Mouse (Mus musculus) CH12.LX (cell line): ENCODE measurements around the gene Cenpx. TPM values are rescaled to one million over a fixed set of nuclear protein-coding genes. Genes with fewer than 3 reads are reported as not detected.

Source experiments
- DNase-seq: peaks from one replicate; pipeline ENCODE4 v3.0.0-alpha.2; 2013; ENCODE audit errors: extremely low read depth
- H3K27ac ChIP-seq: 2 replicates; pipeline ENCODE4 v1.5.1; 2012; ENCODE audit warnings: low read depth, mild to moderate bottlenecking, control low read depth, moderate library complexity; ENCODE audit not compliant: insufficient read depth
- H3K27me3 ChIP-seq: replicated peaks from 2 replicates; pipeline ENCODE3; 2012; ENCODE audit warnings: inconsistent platforms
- H3K36me3 ChIP-seq, 2 experiments: replicated peaks in 1 of 2; 2 replicates each; pipeline versions ENCODE3 to v1.6.1; 2012; ENCODE audit warnings: inconsistent platforms in 1 of 2, low read length in 1 of 2, mild to moderate bottlenecking in 1 of 2, mixed read lengths in 1 of 2, moderate library complexity in 1 of 2; ENCODE audit not compliant: control insufficient read depth in 1 of 2, insufficient read depth in 1 of 2
- H3K4me1 ChIP-seq, 2 experiments: 2 replicates each; pipeline ENCODE4 v1.6.1; 2012; ENCODE audit warnings: inconsistent platforms in 1 of 2, moderate library complexity in 1 of 2; ENCODE audit not compliant: insufficient read depth in 2 of 2, control insufficient read depth in 1 of 2
- H3K4me2 ChIP-seq: 2 replicates; pipeline ENCODE4 v1.6.1; 2012; ENCODE audit warnings: low read depth, mild to moderate bottlenecking, control low read depth; ENCODE audit not compliant: poor library complexity, insufficient read depth, severe bottlenecking
- H3K4me3 ChIP-seq, 3 experiments: fragments of 150-350 bp in 1 of 3; sonication (generic) in 1 of 3; replicated peaks in 1 of 3; 2 replicates each; pipeline versions ENCODE3 to v1.5.1; 2011 to 2012; ENCODE audit warnings: low read depth in 2 of 3, low read length in 2 of 3, mild to moderate bottlenecking in 2 of 3, moderate library complexity in 2 of 3, control low read depth in 1 of 3, improper control_type of control experiment in 1 of 3, inconsistent platforms in 1 of 3, mixed read lengths in 1 of 3; ENCODE audit not compliant: poor library complexity in 1 of 3
- H3K79me2 ChIP-seq: replicated peaks from 2 replicates; pipeline ENCODE4 v1.6.1; 2012; ENCODE audit warnings: mild to moderate bottlenecking, moderate library complexity; ENCODE audit not compliant: control insufficient read depth, poor library complexity, insufficient read depth, severe bottlenecking; ENCODE audit errors: extremely low read depth
- H3K9ac ChIP-seq: 2 replicates; pipeline ENCODE4 v1.6.1; 2012; ENCODE audit warnings: low read depth, mild to moderate bottlenecking, control low read depth, moderate library complexity; ENCODE audit not compliant: insufficient read depth
- H3K9me3 ChIP-seq: replicated peaks from 2 replicates; pipeline ENCODE3; 2012; ENCODE audit warnings: low read length, inconsistent platforms, mixed read lengths
- CHD1 ChIP-seq: IDR thresholded peaks from 2 replicates; pipeline ENCODE4 v1.6.1; 2012; ENCODE audit warnings: low read depth, low read length, improper control_type of control experiment, inconsistent platforms
- CTCF ChIP-seq, 2 experiments: IDR thresholded peaks in 1 of 2; conservative IDR thresholded peaks in 1 of 2; 2 replicates each; pipeline ENCODE4 v1.5.1; 2011 to 2012; ENCODE audit warnings: low read depth in 2 of 2, low read length in 2 of 2, improper control_type of control experiment in 1 of 2, inconsistent platforms in 1 of 2, mild to moderate bottlenecking in 1 of 2, moderate library complexity in 1 of 2
- EP300 ChIP-seq: IDR thresholded peaks from 2 replicates; pipeline ENCODE4 v1.6.1; 2011; ENCODE audit warnings: low read length, improper control_type of control experiment
- ETS1 ChIP-seq: conservative IDR thresholded peaks from 2 replicates; pipeline ENCODE4 v1.6.1; 2012; ENCODE audit warnings: low read depth, mild to moderate bottlenecking, inconsistent platforms, low read length, improper control_type of control experiment, moderate library complexity
- GABPA ChIP-seq: IDR thresholded peaks from 2 replicates; pipeline ENCODE4 v1.6.1; 2012; ENCODE audit warnings: low read depth, low read length, improper control_type of control experiment, inconsistent platforms; ENCODE audit not compliant: insufficient replicate concordance
- IRF4 ChIP-seq: IDR thresholded peaks from 2 replicates; pipeline ENCODE4 v1.6.1; 2014; ENCODE audit warnings: low read depth, mild to moderate bottlenecking, inconsistent platforms, low read length, improper control_type of control experiment
- KAT2A ChIP-seq: IDR thresholded peaks from 2 replicates; pipeline ENCODE4 v1.6.1; 2012; ENCODE audit warnings: low read length, improper control_type of control experiment, inconsistent platforms; ENCODE audit not compliant: insufficient replicate concordance
- MEF2A ChIP-seq: IDR thresholded peaks from 2 replicates; pipeline ENCODE4 v1.6.1; 2014; ENCODE audit warnings: low read depth, mild to moderate bottlenecking, inconsistent platforms, low read length, improper control_type of control experiment, borderline replicate concordance
- MYC ChIP-seq: IDR thresholded peaks from 2 replicates; pipeline ENCODE4 v1.6.1; 2011; ENCODE audit warnings: low read depth, mild to moderate bottlenecking, improper control_type of control experiment, low read length
- RCOR1 ChIP-seq: conservative IDR thresholded peaks from 2 replicates; pipeline ENCODE4 v1.6.1; 2012; ENCODE audit warnings: low read depth, mild to moderate bottlenecking, inconsistent platforms, low read length, improper control_type of control experiment
- SMC3 ChIP-seq: IDR thresholded peaks from 2 replicates; pipeline ENCODE4 v1.6.1; 2011; ENCODE audit warnings: low read depth, low read length, improper control_type of control experiment
- TCF12 ChIP-seq: IDR thresholded peaks from 2 replicates; pipeline ENCODE4 v1.6.1; 2014; ENCODE audit warnings: low read depth, mild to moderate bottlenecking, inconsistent platforms, low read length, improper control_type of control experiment
- USF2 ChIP-seq: conservative IDR thresholded peaks from 2 replicates; pipeline ENCODE4 v1.6.1; 2011; ENCODE audit warnings: low read depth, low read length, improper control_type of control experiment
- ZKSCAN1 ChIP-seq: IDR thresholded peaks from 2 replicates; pipeline ENCODE4 v1.6.1; 2012; ENCODE audit warnings: low read depth, inconsistent platforms, low read length, improper control_type of control experiment, borderline replicate concordance
- ZMIZ1 ChIP-seq: IDR thresholded peaks from 2 replicates; pipeline ENCODE4 v1.6.1; 2012; ENCODE audit warnings: low read depth, mild to moderate bottlenecking, inconsistent platforms, low read length, improper control_type of control experiment
- dilution Hi-C: fragments of 300-500 bp; cut with MboI; formaldehyde crosslinking; loops from 2 replicates; pipeline ENCODE4 v1.14.3; 2020; ENCODE audit warnings: low sequenced_read_pairs; ENCODE audit not compliant: extremely low pct_unique_long_range_greater_than_20kb, extremely low pct_ligation_motif_present
- in situ Hi-C: fragments of 300-500 bp; cut with MboI; formaldehyde crosslinking; loops from 3 replicates; pipeline ENCODE4 v1.14.3; 2019; ENCODE audit warnings: low sequenced_read_pairs, low pct_ligation_motif_present, low pct_unique_long_range_greater_than_20kb, mixed read lengths
- polyA plus RNA-seq: library from polyadenylated mRNA; unstranded; fragments of >175 nt; gene quantifications from 2 replicates; pipeline ENCODE4 v1.2.1, GENCODE M21; 2012; ENCODE audit warnings: low read depth; ENCODE audit not compliant: insufficient read length
- total RNA-seq, 2 experiments: library from RNA; depleted of rRNA; stranded (reverse); fragments of 300-350 nt in 1 of 2; fragments of >200 nt in 1 of 2; gene quantifications; 2 replicates each; pipeline ENCODE4 v1.2.3; 2012 to 2014

Gene Cenpx
- total and polyA plus RNA-seq, 3 experiments, result 76.5 to 122 (median 101) TPM

- no peak for DNase-seq
- no peaks in the 10 kb centered on the region for H3K9me3 ChIP-seq
- TF ChIP-seq EP300 (no peak), USF2 (no peak), GABPA (no peak), TCF12 (no peak), SMC3 (no peak), ZKSCAN1 (no peak), ETS1 (no peak), ZMIZ1 (no peak)
- TF ChIP-seq, all 38 proteins: peak for 0
- Histone ChIP-seq H3K4me1 (peaks cover 14 to 35% of the 10 kb centered on the region in 2 experiments), H3K79me2 (no peaks in the 10 kb centered on the region), H3K27ac (no peak overlapping the region), H3K36me3 (peaks cover 43 to 89% of the 10 kb centered on the region in 2 experiments), H3K9ac (no peak overlapping the region), H3K27me3 (no peaks in the 10 kb centered on the region), H3K4me3 (no peak overlapping the region), H3K4me2 (no peak overlapping the region)
- in situ Hi-C loops, result no loop called here
- dilution Hi-C loops, result no loop called here
These were observed 6.3 kb downstream of the Cenpx start for GRCm38 (mm10) chr11:120707225-120707624.

- TF ChIP-seq USF2 (no peak), MEF2A (no peak), MYC (no peak), CHD1 (no peak), IRF4 (no peak), KAT2A (no peak), SMC3 (no peak), CTCF (conservative IDR thresholded peaks at IDR 0.05 in 1 of 2, IDR thresholded peaks at IDR 0.05 in 1 of 2; ENCODE audit: low read depth in 2 of 2, low read length in 2 of 2) (no peak), RCOR1 (no peak), EP300 (no peak)
- TF ChIP-seq, all 38 proteins: peak for 0
These were observed 7.4 kb downstream of the Cenpx start for GRCm38 (mm10) chr11:120706120-120706519.

More at GRCm38 (mm10) chr11:120706120-120706519, 7.4 kb downstream of the Cenpx start:
- dilution Hi-C loops (no loop called here), in situ Hi-C loops (no loop called here)
- H3K9ac ChIP-seq, result no peak overlapping the region
- no peak for DNase-seq
- H3K27ac ChIP-seq, result no peak overlapping the region
- H3K79me2 ChIP-seq, result no peaks in the 10 kb centered on the region
- H3K4me3 ChIP-seq, result no peak overlapping the region
- no peaks in the 10 kb centered on the region for H3K27me3 ChIP-seq
- peaks cover 14 to 33% of the 10 kb centered on the region in 2 experiments for H3K4me1 ChIP-seq
- H3K36me3 ChIP-seq, result peaks cover 46 to 87% of the 10 kb centered on the region in 2 experiments
- H3K9me3 ChIP-seq, result no peaks in the 10 kb centered on the region
- H3K4me2 ChIP-seq, result no peak overlapping the region
